Mouse (Mus musculus): ENCODE results near the gene Ak7. TPM values are rescaled to one million over a fixed set of nuclear protein-coding genes. Genes with fewer than 3 reads are reported as not detected.
A peak's percentile ranks its signal among the peaks of the same experiment; 100 is the strongest.

Ak7 gene
- total and polyA plus RNA-seq, 2 experiments: 0.09 TPM; not detected in 1

DNA sequence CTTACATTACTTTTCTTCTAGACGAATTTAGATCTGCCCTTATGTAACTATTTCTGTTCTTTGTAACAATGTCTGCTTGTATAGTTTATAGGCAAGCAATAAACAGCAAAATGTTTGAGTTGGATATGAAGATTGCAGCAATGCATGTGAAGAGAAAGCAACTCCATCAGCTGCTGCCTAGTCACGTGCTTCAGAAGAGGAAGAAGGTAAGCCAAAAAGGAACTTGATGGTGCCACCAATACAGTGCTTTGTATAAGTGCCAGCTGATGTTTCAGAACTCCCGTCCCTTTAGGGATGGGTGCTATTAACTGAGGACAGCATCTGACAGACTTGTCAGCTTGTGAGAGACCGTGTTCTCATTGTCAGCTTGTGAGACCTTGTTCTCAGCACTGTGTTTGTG lies 117.7 kb downstream of the Ak7 start:
- WGBS: 79% methylated on average over 4 of the region's 4 CpGs
- H3K9ac ChIP-seq (ENCODE audit: low read depth, low read length): no peak overlapping the region
- peaks cover 78% of the 10 kb centered on the region for H3K36me3 ChIP-seq (ENCODE audit: control insufficient read depth, insufficient read depth, low read length)
- no peak overlapping the region for H3K27ac ChIP-seq (replicated peaks; ENCODE audit: insufficient read depth, low read depth, low read length)
- TF ChIP-seq POLR2A (IDR thresholded peaks at IDR 0.05; ENCODE audit: extremely low read depth, insufficient read depth, low read length) (no peak), CTCF (IDR thresholded peaks at IDR 0.05; ENCODE audit: low read depth, low read length) (no peak)
- no peaks in the 10 kb centered on the region for H3K27me3 ChIP-seq (ENCODE audit: control insufficient read depth, insufficient read depth, low read length)
- H3K4me3 ChIP-seq (ENCODE audit: insufficient read depth, low read depth, low read length): no peak overlapping the region
- peaks cover 10% of the 10 kb centered on the region for H3K79me2 ChIP-seq (ENCODE audit: control insufficient read depth, insufficient read depth, low read length)
- no peaks in the 10 kb centered on the region for H3K4me1 ChIP-seq (ENCODE audit: control insufficient read depth, insufficient read depth, low read length)
- DNase-seq (ENCODE audit: extremely low read depth, low read depth, low spot score): no peak

DNA sequence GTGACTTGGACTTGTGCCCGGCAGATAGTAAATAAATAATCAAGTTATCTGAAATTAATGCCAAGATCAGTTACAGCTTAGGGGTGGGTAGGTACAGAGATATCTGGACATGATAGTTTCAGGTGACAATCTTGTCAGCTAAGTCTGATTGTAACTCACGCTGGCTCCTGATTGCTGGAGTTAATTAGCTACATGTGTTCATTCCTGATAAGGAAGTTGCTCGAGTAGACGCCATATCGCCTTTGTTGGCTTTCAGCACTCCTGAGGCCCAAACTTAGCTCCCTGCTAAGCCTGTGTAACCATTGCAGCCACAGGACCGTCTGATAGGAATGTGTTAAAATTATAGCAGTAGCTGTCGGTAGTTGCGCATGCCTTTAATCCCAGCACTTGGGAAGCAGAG lies 119.0 kb downstream of the Ak7 start:
- Histone ChIP-seq H3K4me3 (ENCODE audit: insufficient read depth, low read depth, low read length) (no peak overlapping the region), H3K9ac (ENCODE audit: low read depth, low read length) (no peak overlapping the region), H3K27ac (replicated peaks; ENCODE audit: insufficient read depth, low read depth, low read length) (no peak overlapping the region), H3K79me2 (ENCODE audit: control insufficient read depth, insufficient read depth, low read length) (peaks cover 7% of the 10 kb centered on the region), H3K36me3 (ENCODE audit: control insufficient read depth, insufficient read depth, low read length) (peaks cover 79% of the 10 kb centered on the region), H3K4me1 (ENCODE audit: control insufficient read depth, insufficient read depth, low read length) (no peaks in the 10 kb centered on the region), H3K27me3 (ENCODE audit: control insufficient read depth, insufficient read depth, low read length) (no peaks in the 10 kb centered on the region)
- TF ChIP-seq POLR2A (IDR thresholded peaks at IDR 0.05; ENCODE audit: extremely low read depth, insufficient read depth, low read length) (no peak), CTCF (IDR thresholded peaks at IDR 0.05; ENCODE audit: low read depth, low read length) (no peak)
- no peak for DNase-seq (ENCODE audit: extremely low read depth, low read depth, low spot score)
- 70% methylated on average over 8 of the region's 8 CpGs for WGBS

DNA sequence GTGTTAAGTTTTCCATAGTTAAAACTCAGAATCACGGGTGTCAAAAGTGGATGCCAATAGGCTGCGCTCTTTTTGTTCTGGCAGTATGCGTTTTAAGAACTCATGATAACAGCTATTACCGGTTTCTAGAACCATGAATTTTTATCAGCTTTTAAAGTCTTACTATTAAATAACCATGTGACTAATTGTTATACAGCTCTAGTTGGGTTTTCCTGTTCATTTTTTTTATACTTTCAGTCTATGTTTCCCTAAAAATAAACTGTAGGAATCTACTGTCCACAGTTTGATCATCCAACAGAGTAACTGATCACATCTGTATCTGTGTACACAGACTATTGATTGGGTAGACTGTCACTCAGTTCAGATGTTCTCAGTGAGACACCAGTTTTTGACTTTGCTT lies 119.5 kb downstream of the Ak7 start:
- no peak overlapping the region for H3K27ac ChIP-seq (replicated peaks; ENCODE audit: insufficient read depth, low read depth, low read length)
- 92% methylated on average over 4 of the region's 4 CpGs for WGBS
- TF ChIP-seq POLR2A (IDR thresholded peaks at IDR 0.05; ENCODE audit: extremely low read depth, insufficient read depth, low read length): no peak
- TF ChIP-seq CTCF (IDR thresholded peaks at IDR 0.05; ENCODE audit: low read depth, low read length): no peak

More for the DNA sequence above, 119.5 kb downstream of the Ak7 start:
- peaks cover 7% of the 10 kb centered on the region for H3K79me2 ChIP-seq (ENCODE audit: control insufficient read depth, insufficient read depth, low read length)
- peaks cover 75% of the 10 kb centered on the region for H3K36me3 ChIP-seq (ENCODE audit: control insufficient read depth, insufficient read depth, low read length)
- no peaks in the 10 kb centered on the region for H3K27me3 ChIP-seq (ENCODE audit: control insufficient read depth, insufficient read depth, low read length)
- no peak overlapping the region for H3K9ac ChIP-seq (ENCODE audit: low read depth, low read length)
- no peaks in the 10 kb centered on the region for H3K4me1 ChIP-seq (ENCODE audit: control insufficient read depth, insufficient read depth, low read length)
- no peak overlapping the region for H3K4me3 ChIP-seq (ENCODE audit: insufficient read depth, low read depth, low read length)
- DNase-seq (ENCODE audit: extremely low read depth, low read depth, low spot score): peak; percentile 25

Other genes starting within 250 kb of the Ak7 start
- 0.09 and 0.13 TPM in 2 replicates for gene Bdkrb2, start 142.8 kb upstream of the Ak7 start, total RNA-seq (2014; rRNA removed)
- gene Bdkrb2, start 142.8 kb upstream of the Ak7 start, polyA plus RNA-seq (2012; rRNA removed): 0.06 TPM in 1 of 2 replicates, not detected in the other
- not detected in 2 replicates for gene Bdkrb1, start 102.9 kb upstream of the Ak7 start, total RNA-seq (2014; rRNA removed)
- not detected in 2 replicates for gene Bdkrb1, start 102.9 kb upstream of the Ak7 start, polyA plus RNA-seq (2012; rRNA removed)
- gene Gskip, start 21.1 kb upstream of the Ak7 start, total RNA-seq (2014; rRNA removed): 6.2 and 9.2 TPM in 2 replicates
- gene Gskip, start 21.1 kb upstream of the Ak7 start, polyA plus RNA-seq (2012; rRNA removed): 2.6 and 2.8 TPM in 2 replicates
- 19.2 and 24.0 TPM in 2 replicates for gene Atg2b, start 20.8 kb upstream of the Ak7 start, total RNA-seq (2014; rRNA removed)
- 9.3 and 10.2 TPM in 2 replicates for gene Atg2b, start 20.8 kb upstream of the Ak7 start, polyA plus RNA-seq (2012; rRNA removed)
- 65.0 and 68.4 TPM in 2 replicates for gene Papola, start 78.7 kb downstream of the Ak7 start, total RNA-seq (2014; rRNA removed)
- 40.0 and 42.0 TPM in 2 replicates for gene Papola, start 78.7 kb downstream of the Ak7 start, polyA plus RNA-seq (2012; rRNA removed)

All from liver, adult 2 months (tissue).